Mouse (Mus musculus) lung, embryonic 16.5 days (tissue): ENCODE measurements around the gene Wfdc15a. TPM values are rescaled to one million over a fixed set of nuclear protein-coding genes. Genes with fewer than 3 reads are reported as not detected.

Experiments used
- polyA plus RNA-seq: library from polyadenylated mRNA; unstranded; fragments of >200 nt; fragmentation: Nextera tagmentation; extraction: Ambion mirVana; gene quantifications from 2 replicates; pipeline ENCODE4 v1.2.1, GENCODE M21; 2015

Wfdc15a gene
- polyA plus RNA-seq, 1 experiment from 2014 or later = not detected

Other genes with a start within 250 kb of the Wfdc15a start
- gene Ywhab, start 205.2 kb downstream of the Wfdc15a start, polyA plus RNA-seq = 294 and 308 TPM in 2 replicates
- gene Pabpc1l, start 174.7 kb downstream of the Wfdc15a start, polyA plus RNA-seq = 0.74 and 0.77 TPM in 2 replicates
- 22.3 and 31.5 TPM in 2 replicates for gene Stk4, start 129.8 kb downstream of the Wfdc15a start, polyA plus RNA-seq
- gene Tomm34, start 129.0 kb downstream of the Wfdc15a start, polyA plus RNA-seq = 51.3 and 54.2 TPM in 2 replicates
- not detected in 2 replicates for gene Kcns1, start 29.0 kb downstream of the Wfdc15a start, polyA plus RNA-seq
- 0.16 TPM in 1 of 2 replicates, not detected in the other for gene Wfdc5, start 17.4 kb downstream of the Wfdc15a start, polyA plus RNA-seq
- gene Wfdc12, start 9.5 kb downstream of the Wfdc15a start, polyA plus RNA-seq = 0.34 TPM in 1 of 2 replicates, not detected in the other
- gene Wfdc15b, start 21.5 kb upstream of the Wfdc15a start, polyA plus RNA-seq = 1.1 TPM in 1 of 2 replicates, not detected in the other
- gene Svs2, start 38.3 kb upstream of the Wfdc15a start, polyA plus RNA-seq = not detected in 2 replicates
- gene Svs3b, start 56.5 kb upstream of the Wfdc15a start, polyA plus RNA-seq = not detected in 2 replicates
- gene Svs4, start 78.3 kb upstream of the Wfdc15a start, polyA plus RNA-seq = not detected in 2 replicates
- gene Svs3a, start 89.1 kb upstream of the Wfdc15a start, polyA plus RNA-seq = not detected in 2 replicates
- not detected in 2 replicates for gene Svs6, start 116.6 kb upstream of the Wfdc15a start, polyA plus RNA-seq
- gene Svs5, start 132.6 kb upstream of the Wfdc15a start, polyA plus RNA-seq = not detected in 2 replicates
- gene Slpi, start 189.0 kb upstream of the Wfdc15a start, polyA plus RNA-seq = 1.8 and 2.8 TPM in 2 replicates
- 16.8 and 21.9 TPM in 2 replicates for gene Rbpjl, start 203.0 kb upstream of the Wfdc15a start, polyA plus RNA-seq
- gene Matn4, start 205.0 kb upstream of the Wfdc15a start, polyA plus RNA-seq = 46.8 and 54.9 TPM in 2 replicates
- gene Sdc4, start 243.8 kb upstream of the Wfdc15a start, polyA plus RNA-seq = 226 and 247 TPM in 2 replicates